Mouse (Mus musculus) intestine, postnatal 0 days (tissue): ENCODE measurements around the gene Cdca3. TPM values are rescaled to one million over a fixed set of nuclear protein-coding genes. Genes with fewer than 3 reads are reported as not detected.
A peak's percentile ranks its signal among the peaks of the same experiment; 100 is the strongest.

Source experiments
- ATAC-seq: fragments of 200-750 bp; cut with Nextera tagmentation; 2 replicates; pipeline ENCODE4 v1.8.0; 2017; ENCODE audit warnings: mild to moderate bottlenecking, moderate TSS enrichment, moderate library complexity
- H3K27ac ChIP-seq: fragments of 300-500 bp; sonication (generic); 2 replicates; pipeline ENCODE4 v1.5.1; 2014; ENCODE audit warnings: mild to moderate bottlenecking, low read depth, low read length, moderate library complexity
- H3K27me3 ChIP-seq: fragments of 300-500 bp; sonication (generic); replicated peaks from 2 replicates; pipeline ENCODE4 v1.6.1; 2014; ENCODE audit warnings: low read length, mixed read lengths; ENCODE audit not compliant: control insufficient read depth, insufficient read depth
- H3K36me3 ChIP-seq: fragments of 300-500 bp; sonication (generic); 2 replicates; pipeline ENCODE4 v1.6.1; 2014; ENCODE audit warnings: mild to moderate bottlenecking, moderate library complexity; ENCODE audit not compliant: control insufficient read depth, insufficient read depth
- H3K4me1 ChIP-seq: fragments of 300-500 bp; sonication (generic); replicated peaks from 2 replicates; pipeline ENCODE4 v1.6.1; 2014; ENCODE audit warnings: antibody characterized with exemption, low read length, mixed read lengths; ENCODE audit not compliant: control insufficient read depth, insufficient read depth
- H3K4me2 ChIP-seq: fragments of 300-500 bp; sonication (generic); replicated peaks from 2 replicates; pipeline ENCODE4 v1.6.1; 2014; ENCODE audit warnings: low read depth, mild to moderate bottlenecking, moderate library complexity
- H3K4me3 ChIP-seq: fragments of 300-500 bp; sonication (generic); 2 replicates; pipeline ENCODE4 v1.5.1; 2014; ENCODE audit warnings: low read depth, low read length
- H3K9ac ChIP-seq: fragments of 300-500 bp; sonication (generic); 2 replicates; pipeline ENCODE4 v1.6.1; 2014; ENCODE audit warnings: mild to moderate bottlenecking, low read depth, low read length
- H3K9me3 ChIP-seq: fragments of 300-500 bp; sonication (generic); 2 replicates; pipeline ENCODE4 v1.6.1; 2016; ENCODE audit warnings: mixed run types; ENCODE audit not compliant: control insufficient read depth
- CTCF ChIP-seq: sonication (generic); IDR thresholded peaks from 2 replicates; pipeline ENCODE4 v1.5.1; 2016; ENCODE audit warnings: low read depth, mild to moderate bottlenecking, control low read depth, antibody characterized with exemption, moderate library complexity
- WGBS: fragments of 180-500 bp; shearing (Covaris S2); extraction: QIAGEN DNeasy Blood & Tissue Kit; methylation state at CpG from one replicate; pipeline ENCODE4 v1.1.7; 2014; 5-methylcytosine and 5-hydroxymethylcytosine counted together
- polyA plus RNA-seq: library from polyadenylated mRNA; unstranded; fragments of >200 nt; fragmentation: Nextera tagmentation; extraction: Ambion mirVana; gene quantifications from 2 replicates; pipeline ENCODE4 v1.2.1, GENCODE M21; 2015

The Cdca3 gene
- polyA plus RNA-seq, 1 experiment from 2014 or later = 57.4 TPM

DNA sequence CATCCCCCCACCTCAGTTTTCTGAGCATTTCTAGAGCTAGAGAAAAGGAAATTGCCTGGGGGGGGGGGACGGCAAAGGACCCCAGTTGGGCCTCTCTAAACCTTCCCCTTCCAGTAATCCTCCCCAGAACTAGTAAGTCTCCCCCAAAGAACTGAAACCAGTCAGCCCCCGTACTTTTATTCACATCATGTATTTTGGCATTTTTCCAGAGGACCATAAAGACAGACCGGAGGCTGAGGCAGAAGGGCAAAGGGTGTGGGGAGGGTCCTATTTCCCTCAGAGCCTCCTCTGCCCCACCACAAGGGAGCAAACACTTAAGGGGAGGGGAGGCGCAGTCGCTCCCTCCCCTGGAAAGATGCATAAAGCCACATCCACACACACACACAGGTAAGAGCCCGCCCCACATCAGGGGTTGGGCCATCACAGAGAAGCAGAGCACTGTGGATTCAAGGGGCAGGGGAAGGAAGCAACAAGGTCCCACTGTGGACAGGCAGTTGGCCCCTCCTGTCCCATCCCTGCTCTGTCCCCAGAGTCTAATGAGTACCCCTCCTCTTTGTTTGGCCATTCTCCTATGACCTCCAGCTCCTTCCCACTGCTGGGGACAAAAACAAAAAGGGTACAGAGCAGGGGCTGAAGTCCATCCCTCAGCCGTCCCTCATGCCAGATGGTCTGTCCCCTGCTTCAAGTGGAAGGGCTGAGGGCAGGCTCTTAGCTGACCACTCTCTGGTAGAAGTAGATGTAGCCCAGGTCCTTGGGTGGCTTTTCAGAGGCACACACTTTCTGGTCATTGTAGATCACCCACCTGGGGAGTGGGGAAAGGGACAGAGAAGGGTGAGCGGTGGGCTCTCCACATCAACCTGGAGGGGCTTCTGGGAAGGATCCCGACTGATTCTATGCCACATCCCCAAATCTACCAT is 14.2 kb upstream of the Cdca3 start:
- Histone ChIP-seq H3K27ac (no peak overlapping the region), H3K4me3 (no peak overlapping the region), H3K4me2 (peak overlapping the region; percentile 70), H3K9me3 (no peaks in the 10 kb centered on the region), H3K4me1 (peaks cover 9% of the 10 kb centered on the region; the same call in 1 of the 2 replicates), H3K27me3 (no peaks in the 10 kb centered on the region), H3K9ac (no peak overlapping the region), H3K36me3 (peaks cover 64% of the 10 kb centered on the region)
- 57% methylated on average over 9 of the region's 9 CpGs for WGBS
- no peak; the same call in 1 of the 2 replicates for ATAC-seq
- TF ChIP-seq CTCF = no peak

DNA sequence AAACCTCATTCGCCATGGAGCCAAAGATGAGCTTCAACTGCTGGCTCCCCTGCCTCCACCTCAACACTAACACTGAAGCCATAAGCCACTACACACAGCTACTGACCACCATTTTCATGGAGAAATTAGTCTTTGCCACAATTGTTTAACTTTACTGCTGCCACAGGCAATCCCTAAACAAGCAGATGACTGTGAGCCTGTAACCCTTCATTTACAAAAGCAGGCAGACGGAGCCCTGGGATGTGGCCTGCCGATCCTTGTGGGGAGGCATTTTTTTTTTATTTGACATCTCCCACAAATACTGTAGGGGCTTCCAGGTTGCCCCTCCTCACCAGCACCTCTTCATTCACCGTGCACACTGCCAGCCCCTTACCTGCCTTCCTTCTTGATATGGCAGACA is 12.7 kb upstream of the Cdca3 start:
- no peak overlapping the region for H3K9ac ChIP-seq
- H3K9me3 ChIP-seq = no peaks in the 10 kb centered on the region
- no peak overlapping the region for H3K27ac ChIP-seq
- peaks cover 8% of the 10 kb centered on the region; the same call in 1 of the 2 replicates for H3K4me1 ChIP-seq
- no peak for ATAC-seq
- no peak overlapping the region for H3K4me2 ChIP-seq
- peaks cover 63% of the 10 kb centered on the region for H3K36me3 ChIP-seq
- no peaks in the 10 kb centered on the region for H3K27me3 ChIP-seq
- TF ChIP-seq CTCF = no peak
- no peak overlapping the region for H3K4me3 ChIP-seq
- 83% methylated on average over 4 of the region's 4 CpGs for WGBS

DNA sequence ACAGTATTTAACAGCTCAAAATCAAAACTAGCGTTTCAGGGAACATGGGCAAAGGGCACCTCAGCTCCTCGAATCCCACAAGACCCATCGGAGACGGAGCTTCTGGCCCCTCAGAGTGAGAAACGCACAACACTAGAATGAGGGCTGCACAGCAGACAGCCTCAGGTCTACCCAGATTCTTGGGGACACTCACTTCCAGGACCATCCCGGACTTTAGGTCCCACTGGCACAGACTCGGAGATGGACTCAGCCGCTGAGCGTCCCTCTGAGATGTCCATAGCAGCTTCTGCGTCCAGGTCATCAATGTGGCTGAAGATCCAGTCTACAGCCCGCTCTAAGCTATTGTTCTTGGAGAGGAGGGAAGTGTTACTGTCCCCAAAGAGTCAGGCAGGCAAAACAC is 12.2 kb upstream of the Cdca3 start:
- no peaks in the 10 kb centered on the region for H3K9me3 ChIP-seq
- peaks cover 8% of the 10 kb centered on the region; the same call in 1 of the 2 replicates for H3K4me1 ChIP-seq
- H3K36me3 ChIP-seq = peaks cover 64% of the 10 kb centered on the region
- TF ChIP-seq CTCF = no peak
- no peaks in the 10 kb centered on the region for H3K27me3 ChIP-seq
- H3K9ac ChIP-seq = no peak overlapping the region
- H3K4me2 ChIP-seq = no peak overlapping the region
- no peak overlapping the region for H3K4me3 ChIP-seq
- H3K27ac ChIP-seq = peak overlapping the region; percentile 28; the same call in 1 of the 2 replicates
- no peak for ATAC-seq
- WGBS = 96% methylated on average over 11 of the region's 11 CpGs

DNA sequence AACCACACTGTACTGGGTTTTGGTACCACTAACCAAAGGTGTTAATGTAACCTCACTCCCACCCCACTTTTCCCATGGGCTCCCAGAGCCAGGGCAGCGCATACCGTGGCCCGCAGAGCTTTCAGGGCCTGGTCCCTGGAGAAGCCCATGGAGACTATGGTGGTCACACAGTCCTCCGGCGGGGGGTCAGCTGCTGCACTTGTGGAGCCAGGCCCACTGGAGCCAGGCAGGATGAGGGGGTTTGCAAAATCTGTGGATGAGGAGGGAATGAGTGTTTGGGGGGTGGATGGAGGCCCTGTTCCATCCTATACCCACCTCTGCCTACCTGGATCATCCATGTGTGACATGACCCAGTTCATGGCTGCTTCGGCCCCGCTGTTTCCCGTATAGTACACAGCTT is 11.8 kb upstream of the Cdca3 start:
- no peak for ATAC-seq
- no peak overlapping the region for H3K4me3 ChIP-seq
- WGBS = 95% methylated on average over 8 of the region's 8 CpGs
- 0 out of 2 replicates have a peak overlapping the region, but pooled peaks have one; percentile 28 for H3K27ac ChIP-seq
- H3K4me2 ChIP-seq = no peak overlapping the region
- H3K27me3 ChIP-seq = no peaks in the 10 kb centered on the region
- H3K36me3 ChIP-seq = peaks cover 65% of the 10 kb centered on the region
- no peaks in the 10 kb centered on the region for H3K9me3 ChIP-seq
- no peak overlapping the region for H3K9ac ChIP-seq
- peaks cover 7% of the 10 kb centered on the region; the same call in 1 of the 2 replicates for H3K4me1 ChIP-seq
- no peak for TF ChIP-seq CTCF

GRCm38 (mm10) chr6:124817971-124818370 is 11.4 kb upstream of the Cdca3 start:
- no peak overlapping the region for H3K4me2 ChIP-seq
- no peaks in the 10 kb centered on the region for H3K27me3 ChIP-seq
- H3K27ac ChIP-seq = no peak overlapping the region
- H3K9me3 ChIP-seq = no peaks in the 10 kb centered on the region
- no peak for ATAC-seq
- H3K9ac ChIP-seq = no peak overlapping the region
- 86% methylated on average over 8 of the region's 8 CpGs for WGBS
- peaks cover 4% of the 10 kb centered on the region; the same call in 1 of the 2 replicates for H3K4me1 ChIP-seq
- no peak for TF ChIP-seq CTCF
- H3K4me3 ChIP-seq = no peak overlapping the region
- H3K36me3 ChIP-seq = peaks cover 69% of the 10 kb centered on the region

GRCm38 (mm10) chr6:124820891-124821290 is 8.5 kb upstream of the Cdca3 start:
- TF ChIP-seq CTCF = no peak
- Histone ChIP-seq H3K27ac (no peak overlapping the region), H3K9me3 (no peaks in the 10 kb centered on the region), H3K4me2 (no peak overlapping the region), H3K36me3 (peaks cover 92% of the 10 kb centered on the region), H3K27me3 (no peaks in the 10 kb centered on the region), H3K4me3 (no peak overlapping the region), H3K9ac (no peak overlapping the region), H3K4me1 (no peaks in the 10 kb centered on the region)
- ATAC-seq = no peak
- WGBS = 87% methylated on average over 5 of the region's 5 CpGs
